Mouse (Mus musculus) cerebellum, adult 2 months (tissue): Measurements from ENCODE around the gene Cdc25a.

ENCODE experiments used
- CTCF ChIP-seq: fragments of 200-500 bp; IDR thresholded peaks from 2 replicates; pipeline ENCODE4 v1.5.1; 2011; ENCODE audit warnings: low read depth, mild to moderate bottlenecking, control low read depth, low read length, moderate library complexity, borderline replicate concordance; ENCODE audit not compliant: insufficient read depth
- POLR2A ChIP-seq: fragments of 200-500 bp; IDR thresholded peaks from 2 replicates; pipeline ENCODE4 v1.6.1; 2011; ENCODE audit warnings: low read length, control low read depth, borderline replicate concordance; ENCODE audit not compliant: insufficient read depth

- TF ChIP-seq POLR2A (no peak), CTCF (no peak)
These were observed 42.6 kb downstream of the Cdc25a start for GRCm38 (mm10) chr9:109917931-109918330.
